Mouse (Mus musculus) ovary, adult 18-20 months (tissue): ENCODE results near the gene Kcnk6.
"Not testable (repeated sequence)": the region's sequence is repeated elsewhere in the genome, so short reads cannot be mapped to it uniquely, and the experiment has no call there.

Experiments used
- DNase-seq: peaks from one replicate; pipeline ENCODE4 v3.0.0; 2022; ENCODE audit warnings: low spot score, mixed read lengths

The Kcnk6 gene

GRCm38 (mm10) chr7:29246619-29247313 is 14.5 kb upstream of the Kcnk6 start:
- no peak for DNase-seq

GRCm38 (mm10) chr7:29246015-29246414 is 13.7 kb upstream of the Kcnk6 start:
- DNase-seq, result no peak

- no peak for DNase-seq
These were observed 12.6 kb upstream of the Kcnk6 start for GRCm38 (mm10) chr7:29244732-29245416.

DNA sequence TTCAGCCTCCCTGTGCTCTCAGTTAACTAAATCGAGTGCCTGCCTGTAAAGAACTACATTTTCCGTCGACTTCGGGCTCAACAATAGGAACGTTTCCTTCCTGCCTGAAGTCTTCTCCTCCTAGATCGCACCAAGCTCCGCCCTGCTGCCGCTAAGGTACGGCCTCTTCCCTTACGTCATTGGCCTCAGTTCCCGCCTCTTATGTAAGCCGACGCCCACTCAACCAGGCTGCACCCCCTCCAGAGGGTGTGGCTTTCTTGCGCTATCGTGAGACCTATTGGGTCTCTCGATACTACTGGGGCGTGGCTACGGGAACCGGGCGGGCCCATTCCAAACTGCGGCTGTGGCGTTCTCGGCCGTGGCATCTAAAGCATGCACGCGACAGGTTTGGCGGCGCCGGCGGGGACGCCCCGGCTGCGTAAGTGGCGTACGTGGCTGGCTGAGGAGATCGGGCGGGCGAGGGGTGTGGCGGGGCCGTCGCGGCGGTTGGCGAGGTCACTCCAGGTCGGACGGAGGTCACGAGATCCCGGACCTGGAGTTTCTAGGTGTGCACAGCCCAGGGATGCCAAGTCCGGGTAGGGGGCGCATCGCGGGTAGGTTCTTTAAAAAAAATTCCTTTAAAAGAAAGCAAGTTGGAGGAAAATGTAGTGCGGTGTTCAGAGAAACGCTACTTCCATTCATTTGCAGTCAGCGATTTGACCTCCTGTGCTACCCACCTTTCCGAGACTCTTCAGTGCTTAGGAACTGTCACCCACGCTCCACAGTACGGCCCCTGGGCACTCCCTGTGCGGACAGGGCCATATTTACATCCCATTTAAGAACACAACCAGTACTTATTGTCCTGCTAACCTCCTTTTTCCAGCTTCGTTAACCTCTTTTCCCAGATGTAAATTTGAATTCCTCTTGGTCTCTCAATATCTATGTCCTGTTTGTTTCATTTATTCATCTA is 6.0 kb upstream of the Kcnk6 start, which contains the start of gene Yif1b:
Yif1b (plus strand) TSS at position 311 of the 949 bp plus-strand sequence.
- peak; percentile 97 for DNase-seq

DNA sequence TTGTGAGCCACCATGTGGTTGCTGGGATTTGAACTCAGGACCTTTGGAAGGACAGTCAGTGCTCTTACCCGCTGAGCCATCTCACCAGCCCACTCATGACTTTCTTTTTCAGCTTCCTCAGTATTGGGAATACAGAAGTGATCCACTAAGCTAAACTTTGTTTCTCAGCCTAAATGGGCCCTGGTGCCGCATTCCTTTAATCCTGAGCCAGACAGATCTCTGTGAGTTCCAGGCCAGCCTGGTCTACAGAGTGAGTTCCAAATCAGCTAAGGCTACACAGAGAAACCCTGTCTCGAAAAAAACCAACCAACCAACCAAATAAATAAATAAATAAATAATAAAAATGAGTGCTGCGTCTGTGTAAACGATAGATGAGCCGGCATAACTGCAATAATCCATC is 5.3 kb upstream of the Kcnk6 start:
- DNase-seq, result not testable (repeated sequence)

DNA sequence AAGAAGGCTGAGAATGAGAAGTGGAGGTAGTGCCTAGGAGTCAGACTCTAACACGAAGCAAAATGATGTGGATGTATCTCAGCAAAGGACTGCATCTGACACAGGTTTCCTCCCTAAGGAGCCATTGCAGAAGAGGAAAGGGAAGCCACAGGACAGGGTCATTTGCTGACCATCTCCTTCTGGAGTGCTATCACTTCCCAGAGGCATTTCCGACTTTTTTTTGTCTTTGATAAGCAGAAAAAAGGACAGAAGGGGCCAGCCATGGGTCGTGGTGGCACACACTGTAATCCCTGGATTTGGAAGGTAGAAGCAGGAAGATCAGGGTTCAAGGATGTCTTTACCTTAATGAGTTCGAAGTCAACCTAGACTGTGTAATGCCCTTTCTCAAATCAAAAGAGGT is 4.3 kb upstream of the Kcnk6 start:
- no peak for DNase-seq

- DNase-seq, result no peak
These were observed 2.3 kb upstream of the Kcnk6 start for GRCm38 (mm10) chr7:29234661-29235060.

DNA sequence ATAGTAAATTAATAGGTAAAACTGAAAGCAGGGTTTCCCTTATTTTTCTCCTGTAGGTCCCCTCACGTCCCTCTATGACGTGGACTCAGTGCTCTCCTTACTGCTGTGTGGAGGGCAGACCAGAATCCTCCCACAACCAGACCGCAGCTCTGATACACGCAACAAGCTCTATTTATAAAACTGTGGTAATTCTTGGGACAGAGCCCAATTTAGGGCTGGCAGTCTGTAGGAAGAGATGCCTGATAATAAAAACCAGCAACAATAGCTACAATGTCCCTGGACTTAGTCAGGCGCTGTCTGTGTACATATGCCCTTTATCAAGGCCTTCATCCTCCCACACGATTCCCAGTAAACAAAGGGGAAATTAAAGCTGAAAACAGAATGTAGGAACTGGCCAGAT is 1.4 kb upstream of the Kcnk6 start:
- DNase-seq, result peak; percentile 40

DNA sequence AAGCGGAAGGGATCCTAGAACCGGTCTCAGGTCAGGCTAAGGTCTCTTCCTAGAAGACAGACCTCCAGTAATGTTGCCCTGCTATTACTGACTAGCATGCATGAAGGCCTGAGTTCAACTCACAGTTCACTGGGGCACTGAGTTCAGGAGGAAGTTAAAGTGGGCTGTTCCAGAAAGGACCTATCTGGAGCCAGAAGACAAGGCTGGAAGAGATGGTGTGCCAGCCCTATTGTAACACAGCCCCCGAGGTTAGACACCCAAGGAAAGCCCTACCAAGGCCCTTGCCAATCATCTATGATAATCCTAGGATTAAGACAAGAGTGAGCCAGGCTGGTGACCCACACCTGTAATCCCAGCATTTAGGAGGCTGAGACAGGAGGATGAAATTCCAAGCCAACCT is 798 bp downstream of the Kcnk6 start:
- DNase-seq, result no peak

GRCm38 (mm10) chr7:29230560-29230959 is 1.8 kb downstream of the Kcnk6 start:
- DNase-seq, result no peak

DNA sequence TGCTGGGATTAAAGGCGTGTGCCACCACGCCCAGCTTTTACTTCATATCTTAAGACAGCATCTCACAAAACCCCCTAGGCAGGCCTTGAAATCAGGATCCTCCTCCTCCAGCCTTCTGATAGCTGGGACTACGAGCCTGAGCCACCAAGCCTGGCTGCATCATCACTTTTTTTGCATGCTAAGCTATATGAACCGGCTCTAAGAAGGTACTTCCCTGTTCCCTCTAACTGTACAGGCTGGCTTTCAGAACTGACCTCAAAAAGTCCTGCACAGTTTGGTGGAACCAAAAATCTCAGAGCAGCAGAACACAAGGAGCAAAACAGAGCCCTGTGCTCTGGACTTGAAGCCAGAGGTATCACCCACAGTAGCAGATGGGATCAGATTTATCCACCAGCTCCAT is 4.1 kb downstream of the Kcnk6 start:
- no peak for DNase-seq

DNA sequence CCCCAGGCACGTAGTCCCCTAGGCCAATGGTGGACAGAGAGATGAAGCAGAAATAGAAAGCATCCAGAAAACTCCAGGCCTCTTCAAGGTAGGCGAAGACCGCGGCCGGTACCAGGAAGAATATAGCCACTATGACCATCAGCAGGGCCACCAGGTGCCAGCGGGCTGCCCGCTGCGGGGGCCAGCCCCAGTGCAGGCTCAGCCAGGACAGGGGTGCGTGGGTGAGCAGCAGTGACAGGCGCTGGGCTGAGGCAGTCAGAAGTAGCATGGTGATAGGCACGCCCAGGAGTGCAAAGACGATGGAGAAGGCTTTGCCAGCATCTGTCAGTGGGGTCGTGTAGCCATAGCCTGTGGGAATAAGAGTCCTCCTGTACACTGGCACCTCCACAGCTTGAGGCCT is 6.8 kb downstream of the Kcnk6 start:
- DNase-seq, result no peak

DNA sequence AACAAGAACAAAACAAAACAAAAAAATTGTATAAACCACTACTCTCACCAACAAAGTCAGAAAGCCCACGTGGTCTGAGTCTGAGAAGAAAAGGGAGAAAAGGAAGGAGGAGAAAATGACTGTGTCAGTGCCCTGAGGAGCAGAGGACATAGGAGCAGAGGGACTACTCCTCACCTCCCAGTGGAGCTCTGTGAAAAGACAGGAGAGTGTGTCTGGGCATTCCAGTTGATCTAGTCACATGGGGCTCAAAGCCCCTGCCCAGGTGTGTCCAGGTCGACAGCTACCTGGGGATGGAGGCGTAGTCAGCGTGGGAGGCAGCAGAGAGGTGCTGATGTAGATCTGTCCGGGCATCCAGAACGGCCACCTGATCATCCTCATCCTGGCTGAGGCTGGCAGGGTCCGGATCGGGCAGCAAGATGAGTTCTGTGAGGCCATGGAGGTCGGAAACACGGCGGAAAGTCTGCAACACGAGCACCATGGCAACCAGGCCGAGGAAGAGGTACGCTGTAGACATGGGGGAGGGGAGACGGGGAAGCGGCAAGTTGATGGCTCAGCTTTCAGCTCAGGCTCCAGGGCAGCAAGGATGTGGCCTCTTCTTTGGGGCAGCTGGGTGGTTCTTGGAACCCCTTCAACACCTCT is 7.4 kb downstream of the Kcnk6 start:
- no peak for DNase-seq

DNA sequence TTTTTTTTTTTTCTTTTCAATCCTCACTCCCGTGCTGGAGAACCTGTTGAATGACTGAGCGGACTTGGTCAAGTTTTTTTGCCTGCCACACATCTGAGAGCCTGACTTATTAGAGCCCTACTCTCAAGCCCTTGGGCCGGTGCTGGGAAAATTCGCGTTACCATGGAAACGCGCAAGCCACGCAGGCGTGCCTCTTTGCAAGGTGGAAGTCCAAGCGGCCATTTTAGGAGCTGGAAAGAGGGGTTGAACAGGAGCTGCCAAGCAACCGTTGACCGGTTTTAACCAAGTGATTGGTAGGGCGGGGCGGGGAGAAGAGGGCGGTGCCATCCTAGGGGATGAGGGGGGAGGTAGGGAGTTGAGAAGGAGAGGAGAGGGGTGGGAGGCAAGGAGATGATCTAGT is 17.5 kb downstream of the Kcnk6 start:
- no peak for DNase-seq

DNA sequence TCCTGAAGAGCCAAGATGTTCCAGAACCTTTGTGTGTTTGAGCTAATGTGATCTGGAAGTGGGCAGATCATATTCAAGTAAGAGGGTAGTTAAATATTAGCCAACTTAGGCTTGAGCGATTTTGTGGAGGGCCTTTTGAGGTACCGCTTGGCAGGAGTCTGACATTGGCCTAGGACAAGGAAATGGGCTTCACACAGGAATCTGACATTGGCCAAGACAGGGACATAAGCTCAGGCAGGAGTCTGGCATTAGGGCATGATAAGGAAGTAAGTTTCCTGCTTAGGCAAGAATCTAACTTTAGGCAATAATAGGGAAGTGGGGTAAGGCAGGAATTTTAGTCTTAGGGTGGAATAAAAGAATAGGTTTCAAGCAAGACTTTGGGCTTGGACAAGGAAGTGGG is 18.1 kb downstream of the Kcnk6 start:
- no peak for DNase-seq

DNA sequence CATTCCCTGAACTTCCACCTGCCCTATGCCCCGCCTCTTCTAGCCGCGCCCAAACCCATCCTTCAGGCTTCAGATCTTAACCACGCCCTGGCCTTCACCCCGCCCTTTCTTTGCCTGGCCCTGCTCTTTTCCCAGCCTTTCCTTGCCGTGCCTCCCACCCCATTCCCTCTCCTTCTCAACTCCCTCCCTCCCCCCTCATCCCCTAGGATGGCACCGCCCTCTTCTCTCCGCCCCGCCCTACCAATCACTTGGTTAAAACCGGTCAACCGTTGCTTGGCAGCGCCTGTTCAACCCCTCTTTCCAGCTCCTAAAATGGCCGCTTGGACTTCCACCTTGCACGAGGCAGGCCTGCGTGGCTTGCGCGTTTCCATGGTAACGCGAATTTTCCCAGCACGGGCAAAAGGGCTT is 18.6 kb downstream of the Kcnk6 start, which contains the start of gene Catsperg1:
Catsperg1 (minus strand) TSS at position 361 of the 408 bp plus-strand sequence.
- DNase-seq, result no peak

DNA sequence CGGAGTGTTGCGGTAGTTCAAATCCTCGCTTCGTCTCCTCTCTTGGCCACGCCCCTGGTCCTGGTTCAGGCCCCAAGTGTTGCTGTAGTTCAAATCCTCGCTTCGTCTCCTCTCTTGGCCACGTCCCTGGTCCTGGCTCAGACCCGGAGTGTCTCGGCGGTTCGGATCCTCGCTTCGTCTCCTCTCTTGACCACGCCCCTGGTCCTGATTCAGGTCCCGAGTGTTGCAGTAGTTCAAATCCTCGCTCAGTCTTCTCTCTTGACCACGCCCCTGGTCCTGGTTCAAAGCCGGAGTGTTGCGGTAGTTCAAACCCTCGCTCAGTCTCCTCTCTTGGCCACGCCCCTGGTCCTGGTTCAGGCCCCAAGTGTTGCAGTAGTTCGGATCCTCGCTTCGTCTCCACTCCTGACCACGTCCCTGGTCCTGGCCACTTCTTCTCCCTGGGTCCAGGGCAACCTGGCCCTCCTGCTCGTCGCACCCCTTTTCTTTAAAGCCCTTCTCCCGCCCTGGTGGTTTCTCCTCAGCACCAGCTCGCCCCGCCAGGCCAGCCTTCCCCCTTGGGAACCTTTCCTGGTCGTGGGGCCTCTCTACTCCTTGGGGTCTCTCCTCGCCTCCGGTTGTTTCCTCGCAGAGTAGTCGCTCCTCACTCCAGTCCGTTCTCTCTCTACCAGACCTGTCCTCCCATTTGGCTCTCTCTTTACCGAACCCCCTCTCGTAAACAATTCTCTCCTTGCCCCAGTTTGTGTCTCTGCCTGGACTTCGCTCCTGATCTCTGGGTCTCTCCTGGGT is 19.3 kb downstream of the Kcnk6 start:
- DNase-seq, result not testable (repeated sequence)

DNA sequence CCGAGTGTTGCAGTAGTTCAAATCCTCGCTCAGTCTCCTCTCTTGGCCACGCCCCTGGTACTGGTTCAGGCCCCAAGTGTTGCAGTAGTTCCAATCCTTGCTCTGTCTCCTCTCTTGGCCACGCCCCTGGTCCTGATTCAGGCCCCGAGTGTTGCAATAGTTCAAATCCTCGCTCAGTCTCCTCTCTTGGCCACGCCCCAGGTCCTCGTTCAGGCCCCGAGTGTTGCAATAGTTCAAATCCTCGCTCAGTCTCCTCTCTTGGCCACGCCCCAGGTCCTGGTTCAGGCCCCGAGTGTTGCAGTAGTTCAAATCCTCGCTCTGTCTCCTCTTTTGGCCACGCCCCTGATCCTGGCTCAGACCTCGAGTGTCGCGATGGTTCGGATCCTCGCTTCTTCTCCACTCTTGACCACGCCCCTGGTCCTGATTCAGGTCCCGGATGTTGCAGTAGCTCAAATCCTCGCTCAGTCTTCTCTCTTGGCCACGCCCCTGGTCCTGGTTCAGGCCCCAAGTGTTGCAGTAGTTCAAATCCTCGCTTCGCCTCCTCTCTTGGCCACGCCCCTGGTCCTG is 20.0 kb downstream of the Kcnk6 start:
- DNase-seq, result no peak

GRCm38 (mm10) chr7:29211415-29212198 is 20.7 kb downstream of the Kcnk6 start:
- peak; percentile 90 for DNase-seq

DNA sequence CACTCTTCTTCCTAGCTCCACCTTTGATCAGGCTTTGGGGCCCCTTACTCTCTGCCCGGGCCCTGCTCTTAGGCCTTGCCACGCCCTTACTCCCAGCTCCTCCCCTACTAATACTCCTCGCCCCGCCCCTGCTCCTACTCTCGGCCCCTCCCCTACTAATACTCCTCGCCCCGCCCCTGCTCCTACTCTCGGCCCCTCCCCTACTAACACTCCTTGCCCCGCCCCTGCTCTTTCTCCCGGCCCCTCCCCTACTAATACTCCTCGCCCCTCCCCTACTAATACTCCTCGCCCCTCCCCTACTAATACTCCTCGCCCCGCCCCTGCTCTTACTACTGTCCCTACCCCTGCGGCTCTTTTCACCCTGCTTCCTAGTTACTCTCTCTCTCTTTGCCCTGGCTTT is 21.3 kb downstream of the Kcnk6 start:
- DNase-seq, result not testable (repeated sequence)
